Mouse (Mus musculus) gastrocnemius, postnatal 10 days (tissue): ENCODE results near the gene Sepsecs. TPM values are rescaled to one million over a fixed set of nuclear protein-coding genes. Genes with fewer than 3 reads are reported as not detected.

Experiments used
- DNase-seq: peaks from one replicate; pipeline ENCODE4 v3.0.0; 2021; ENCODE audit warnings: mixed read lengths
- total RNA-seq, 2 experiments: library from RNA; stranded (reverse); gene quantifications; 2 replicates each; pipeline ENCODE4 v1.2.3; 2021

Gene Sepsecs
- total RNA-seq, 2 experiments from 2014 or later, result 7.1 to 7.8 TPM

- DNase-seq, result no peak
Measured at GRCm38 (mm10) chr5:52643947-52644840, 25.3 kb downstream of the Sepsecs start.

DNA sequence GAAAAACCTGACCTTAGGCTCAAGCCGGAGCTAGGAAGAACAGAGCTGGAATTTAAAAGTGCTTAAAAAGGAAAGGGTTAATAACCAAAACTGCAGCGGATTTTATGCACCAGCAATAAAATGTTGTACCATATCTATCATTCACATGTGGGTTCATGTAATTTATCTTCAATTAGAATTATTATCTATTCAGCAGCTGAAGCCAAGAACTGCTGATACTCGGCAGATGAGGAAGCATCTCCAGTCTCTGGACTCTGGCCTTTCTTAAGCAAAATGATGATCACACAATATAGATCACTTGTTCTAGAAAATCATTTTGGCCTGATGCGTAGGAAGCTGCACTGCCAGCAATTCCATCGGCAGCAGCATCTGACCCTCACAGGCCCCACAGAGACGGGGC is 27.8 kb downstream of the Sepsecs start:
- DNase-seq, result no peak

DNA sequence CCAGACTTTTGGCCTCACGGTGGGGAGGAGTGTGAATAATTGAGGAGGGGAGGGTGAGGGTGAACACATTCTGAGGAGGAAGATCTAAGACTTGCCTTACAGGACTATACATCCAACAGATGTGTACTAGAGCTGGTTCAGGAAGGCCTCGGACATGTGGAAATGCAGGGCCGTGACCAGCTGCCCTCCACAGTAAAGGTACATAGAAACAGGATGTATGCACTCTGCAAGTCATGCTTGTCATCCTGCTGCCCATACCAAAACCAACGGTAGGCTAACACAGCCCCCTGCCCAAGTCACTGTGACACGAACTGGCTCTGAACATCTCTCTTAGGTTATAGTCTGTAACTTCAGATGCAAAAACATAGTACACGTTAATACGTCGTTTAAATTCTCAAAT is 30.6 kb downstream of the Sepsecs start:
- no peak for DNase-seq

DNA sequence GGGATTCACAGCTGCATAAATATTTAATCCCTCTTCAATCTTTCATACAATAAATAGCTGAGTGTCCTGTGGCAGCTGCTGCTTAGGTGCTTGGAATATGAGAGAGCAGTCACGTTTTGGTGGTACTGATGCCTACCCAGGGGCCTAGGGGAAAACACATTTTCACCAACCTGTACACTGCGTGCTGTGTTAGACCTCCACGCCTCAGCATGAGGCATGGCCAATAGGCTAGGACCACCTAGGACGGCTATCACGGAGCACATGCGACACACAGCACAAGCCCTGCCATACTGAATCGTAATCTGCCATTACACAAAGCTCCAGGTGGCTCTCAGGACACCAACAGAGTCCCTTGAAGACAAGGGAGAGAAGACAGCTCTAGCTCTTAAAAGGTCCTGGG is 31.5 kb downstream of the Sepsecs start:
- DNase-seq, result no peak

DNA sequence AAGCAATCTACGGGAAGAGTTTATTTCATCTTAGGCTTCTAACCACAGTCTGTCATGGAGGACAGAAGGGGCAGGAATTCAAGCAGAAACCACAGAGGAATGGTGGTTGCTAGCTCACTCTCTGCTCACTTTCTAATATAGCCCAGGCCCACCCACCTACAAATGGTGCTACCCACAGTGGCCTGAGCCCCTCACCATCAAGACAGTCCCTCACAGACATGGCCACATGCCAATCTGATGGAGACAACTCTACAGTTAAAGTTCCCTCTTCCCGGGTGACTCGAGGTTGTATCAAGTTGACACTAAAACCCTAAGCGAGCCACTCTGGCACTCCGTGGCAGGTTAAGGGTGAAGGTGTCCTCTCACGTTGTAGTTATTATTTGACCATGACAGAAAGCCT is 32.6 kb downstream of the Sepsecs start:
- DNase-seq, result no peak

GRCm38 (mm10) chr5:52636025-52636755 is 33.3 kb downstream of the Sepsecs start:
- DNase-seq, result no peak

DNA sequence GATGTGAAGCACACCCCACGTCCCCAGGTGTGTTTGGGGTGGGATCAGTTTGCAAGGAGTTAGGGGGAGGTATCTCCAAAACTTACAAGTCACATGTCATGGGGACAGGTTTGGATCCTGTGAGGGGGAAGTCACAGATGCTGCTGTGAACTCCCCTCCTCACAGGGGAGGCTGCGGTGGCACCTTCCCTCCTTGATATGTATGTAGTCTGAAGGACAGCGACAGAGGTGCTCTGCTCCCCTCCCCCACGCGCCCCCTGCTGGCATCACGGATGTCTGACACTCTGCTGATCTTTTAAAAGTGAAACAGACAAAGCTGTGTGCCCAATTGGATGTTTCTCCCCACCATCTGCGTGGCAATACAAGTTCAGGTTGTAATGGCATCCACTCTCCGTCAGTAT is 35.5 kb downstream of the Sepsecs start:
- DNase-seq, result peak; percentile 81

DNA sequence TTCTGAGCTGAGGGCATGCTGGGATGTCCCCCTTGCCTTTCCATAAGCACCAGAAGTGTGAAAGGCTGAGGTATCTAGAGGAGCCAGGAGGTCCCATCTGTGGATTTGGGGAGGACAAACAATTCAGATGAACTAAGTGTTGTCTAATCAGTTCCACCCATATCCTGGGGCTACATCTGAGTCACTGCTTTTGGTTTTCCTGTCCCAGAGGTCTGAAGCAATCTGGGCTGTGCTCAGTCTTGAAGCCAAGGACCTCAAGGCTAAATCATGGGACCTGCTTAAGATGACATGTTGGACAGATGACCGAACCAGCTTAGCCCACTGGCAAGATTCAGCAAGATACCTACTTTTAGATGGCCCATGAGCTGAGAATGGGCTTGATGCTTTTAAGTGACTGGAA is 39.0 kb downstream of the Sepsecs start:
- no peak for DNase-seq

DNA sequence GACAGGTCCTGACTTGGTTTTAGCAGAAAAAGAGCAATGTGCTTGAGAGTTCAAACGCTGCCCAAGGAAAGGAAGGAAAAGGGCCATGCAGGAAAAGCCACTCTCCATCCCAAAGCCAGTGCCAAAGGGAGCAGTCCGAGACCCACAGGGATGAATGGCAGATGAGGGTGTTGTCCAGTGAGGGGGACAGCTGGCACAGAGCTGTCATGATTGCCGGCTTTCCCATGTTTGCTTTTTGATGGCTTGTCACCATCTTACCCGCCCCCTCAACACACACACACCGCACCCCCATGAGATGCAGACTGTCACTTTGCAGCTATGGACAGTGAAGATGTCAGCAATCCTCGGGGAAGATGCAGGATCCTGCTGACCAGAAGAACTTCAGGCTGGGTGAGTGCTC is 40.3 kb downstream of the Sepsecs start:
- no peak for DNase-seq

- no peak for DNase-seq
Measured at GRCm38 (mm10) chr5:52628783-52629182, 40.7 kb downstream of the Sepsecs start.

GRCm38 (mm10) chr5:52627713-52628112 is 41.8 kb downstream of the Sepsecs start:
- DNase-seq, result no peak

DNA sequence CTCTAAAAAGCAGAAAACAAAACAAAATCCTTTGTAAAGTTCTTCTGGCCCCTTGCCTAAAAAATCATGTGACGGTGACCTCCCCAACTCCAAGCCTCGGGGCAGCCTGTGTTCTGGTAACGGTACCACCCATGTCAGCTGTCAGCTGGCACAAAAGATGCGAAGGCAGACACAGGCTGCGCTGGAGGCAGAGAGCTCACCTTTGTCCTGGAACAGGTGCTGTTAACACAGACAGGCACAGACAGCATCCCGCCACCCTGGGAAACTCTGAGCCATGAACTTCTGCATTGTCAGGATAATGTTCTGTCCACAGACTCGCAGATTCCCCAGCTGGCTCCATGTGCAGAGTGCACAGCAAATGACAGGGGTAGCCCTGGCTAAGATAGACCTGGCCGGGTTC is 43.4 kb downstream of the Sepsecs start:
- no peak for DNase-seq

GRCm38 (mm10) chr5:52624956-52625355 is 44.6 kb downstream of the Sepsecs start:
- no peak for DNase-seq

DNA sequence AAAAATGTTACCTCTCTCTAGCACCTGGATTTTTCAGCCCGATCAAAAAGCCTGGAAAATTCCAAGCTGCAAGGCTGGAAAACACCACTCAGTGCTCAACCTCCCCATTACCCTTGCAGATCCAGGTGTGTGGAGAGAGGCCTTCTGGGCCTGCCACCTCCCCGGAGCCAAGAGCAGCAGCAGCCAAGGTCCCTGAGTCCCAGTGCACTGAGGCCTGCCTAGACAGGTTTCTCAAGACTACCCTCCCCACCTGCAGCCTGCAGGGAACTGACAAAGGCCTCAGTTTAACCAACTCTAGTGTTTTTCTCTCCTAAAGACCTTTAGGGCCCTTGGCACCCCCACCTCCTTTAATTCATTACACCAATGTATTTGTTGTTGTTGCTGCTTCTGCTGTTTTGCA is 46.4 kb downstream of the Sepsecs start:
- DNase-seq, result no peak

DNA sequence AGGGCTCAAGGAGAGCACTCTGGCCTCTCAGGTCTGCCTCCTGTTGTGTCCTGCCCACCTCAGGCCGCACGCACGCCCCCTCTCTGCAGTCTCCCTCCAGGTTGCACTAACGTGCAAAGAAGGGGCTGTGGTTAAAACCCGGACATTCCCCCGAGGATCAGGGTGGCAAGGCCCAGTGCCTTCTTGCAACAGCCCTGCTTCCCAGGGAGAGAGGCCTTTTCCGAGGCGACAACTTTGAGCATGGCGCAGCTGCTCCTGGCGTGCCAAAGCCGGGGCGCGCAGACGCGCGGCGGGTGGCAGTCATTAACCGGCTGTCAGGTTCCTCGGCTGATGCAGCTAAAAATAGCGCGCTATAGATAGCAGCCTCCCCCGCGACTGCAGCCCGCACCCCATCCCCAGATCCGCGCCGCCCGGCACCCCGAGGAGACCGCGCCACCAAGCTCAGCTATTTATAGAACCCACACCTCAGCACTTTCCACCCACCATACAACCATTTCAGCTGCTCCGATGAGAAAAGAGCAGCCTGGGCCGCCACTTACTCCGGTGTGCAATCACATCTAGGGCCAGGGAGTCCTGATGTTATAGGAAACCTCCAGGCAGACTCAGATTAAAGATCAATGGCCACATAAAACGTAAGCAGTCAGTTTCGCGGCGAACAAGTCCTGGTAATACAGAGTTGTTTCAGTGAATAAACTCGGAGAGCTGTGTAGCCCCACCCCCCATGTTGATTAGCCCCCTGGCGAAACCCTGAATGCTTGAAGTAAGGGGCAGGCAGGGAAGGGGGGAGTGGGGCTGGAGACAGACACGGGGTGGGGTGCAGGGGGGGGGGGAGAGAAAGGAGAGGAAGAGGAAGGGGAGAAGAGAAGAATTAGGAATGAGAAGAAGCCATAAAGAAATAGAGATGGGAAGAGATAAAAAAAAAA is 50.9 kb downstream of the Sepsecs start:
- DNase-seq, result peak; percentile 65

- DNase-seq, result no peak
Measured at GRCm38 (mm10) chr5:52617711-52618347, 51.7 kb downstream of the Sepsecs start.

GRCm38 (mm10) chr5:52616549-52616948 is 53.0 kb downstream of the Sepsecs start:
- DNase-seq, result peak; percentile 43

GRCm38 (mm10) chr5:52615421-52615820 is 54.1 kb downstream of the Sepsecs start:
- no peak for DNase-seq

- DNase-seq, result no peak
Measured at GRCm38 (mm10) chr5:52614686-52615085, 54.8 kb downstream of the Sepsecs start.

DNA sequence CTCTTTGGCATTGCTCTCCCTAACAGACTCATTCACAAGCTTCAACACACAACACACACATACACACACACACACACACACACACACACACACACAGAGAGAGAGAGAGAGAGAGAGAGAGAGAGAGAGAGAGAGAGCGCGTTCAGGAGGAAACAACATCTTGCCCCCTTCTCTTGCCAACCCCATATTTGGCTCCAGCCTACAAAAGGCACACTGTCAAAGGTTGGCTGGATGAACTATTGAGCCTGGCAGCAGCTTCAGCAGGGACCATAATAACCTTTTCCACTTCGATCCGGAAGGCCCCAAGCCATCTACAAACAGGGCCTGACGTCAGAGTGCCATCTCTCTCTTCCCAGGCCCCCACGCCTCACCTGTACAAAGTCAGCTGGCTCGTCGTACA is 56.7 kb downstream of the Sepsecs start:
- DNase-seq, result no peak

GRCm38 (mm10) chr5:52611315-52611895 is 58.1 kb downstream of the Sepsecs start:
- DNase-seq, result no peak

- DNase-seq, result no peak
Measured at GRCm38 (mm10) chr5:52610306-52610705, 59.2 kb downstream of the Sepsecs start.
